Mouse (Mus musculus): ENCODE results near the gene Utf1. TPM values are rescaled to one million over a fixed set of nuclear protein-coding genes. Genes with fewer than 3 reads are reported as not detected.
A peak's percentile ranks its signal among the peaks of the same experiment; 100 is the strongest.

The Utf1 gene
- polyA plus RNA-seq, 1 experiment from 2014 or later, result not detected

DNA sequence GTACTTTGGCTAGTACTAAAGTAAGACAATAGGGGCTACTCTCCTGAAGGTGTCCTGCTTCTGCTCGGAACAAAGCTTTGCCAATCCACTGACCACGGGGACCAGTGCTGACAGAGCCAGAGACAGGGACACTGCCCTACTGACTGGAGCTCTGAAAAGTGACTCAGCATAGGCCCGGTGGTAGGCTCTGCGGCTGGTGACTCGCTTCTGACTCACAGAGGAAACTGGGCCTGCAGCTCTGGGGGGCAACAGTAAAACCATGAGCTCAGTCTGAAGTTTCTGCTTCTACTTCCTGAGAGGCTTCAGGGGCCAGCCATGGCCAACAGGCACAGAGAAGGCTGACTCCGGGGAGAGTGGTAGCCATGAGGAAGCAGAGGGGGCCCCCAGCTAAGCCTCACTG lies 27.8 kb downstream of the Utf1 start:
- no peaks in the 10 kb centered on the region for H3K9me3 ChIP-seq (ENCODE audit: control insufficient read depth, low read length)
- no peak overlapping the region for H3K4me3 ChIP-seq (ENCODE audit: low read depth, low read length)
- no peaks in the 10 kb centered on the region for H3K4me1 ChIP-seq (ENCODE audit: control insufficient read depth, insufficient read depth, low read length)
- H3K4me2 ChIP-seq (ENCODE audit: low read depth, low read length), result no peak overlapping the region
- DNase-seq (ENCODE audit: low spot score), result no peak
- 70% methylated on average over 6 of the region's 6 CpGs for WGBS
- H3K27ac ChIP-seq (replicated peaks; ENCODE audit: low read depth, low read length), result no peak overlapping the region
- no peak for ATAC-seq (ENCODE audit: low read depth)
- no peak overlapping the region for H3K9ac ChIP-seq (ENCODE audit: low read depth, low read length)
- H3K27me3 ChIP-seq (replicated peaks; ENCODE audit: control insufficient read depth, insufficient read depth, low read length), result no peaks in the 10 kb centered on the region
- H3K36me3 ChIP-seq (ENCODE audit: control insufficient read depth, insufficient read depth, low read length), result no peaks in the 10 kb centered on the region

GRCm38 (mm10) chr7:139972923-139973331 lies 29.3 kb downstream of the Utf1 start:
- no peak overlapping the region for H3K4me2 ChIP-seq (ENCODE audit: low read depth, low read length)
- ATAC-seq (ENCODE audit: low read depth), result no peak
- H3K27me3 ChIP-seq (replicated peaks; ENCODE audit: control insufficient read depth, insufficient read depth, low read length), result no peaks in the 10 kb centered on the region

DNA sequence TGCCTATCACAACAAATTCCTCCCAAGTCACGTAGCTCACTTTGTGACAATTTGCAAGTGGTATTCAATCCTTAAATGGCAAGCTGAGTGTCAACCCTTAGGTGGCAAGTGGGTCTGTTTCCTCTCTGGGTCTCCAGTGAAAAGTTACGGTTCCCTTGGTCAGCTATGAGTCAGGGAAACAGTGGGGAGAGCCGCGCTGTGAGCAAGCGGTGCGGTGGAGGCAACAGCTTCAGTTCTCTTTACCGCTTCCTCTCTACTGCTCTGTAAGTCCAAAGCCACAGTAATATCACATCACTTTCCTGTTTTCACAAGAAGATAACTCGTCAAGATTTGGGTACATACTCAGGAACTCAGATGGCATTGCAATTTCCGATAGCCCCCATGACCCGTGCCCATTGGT lies 30.7 kb downstream of the Utf1 start:
- no peaks in the 10 kb centered on the region for H3K27me3 ChIP-seq (replicated peaks; ENCODE audit: control insufficient read depth, insufficient read depth, low read length)
- no peak overlapping the region for H3K4me3 ChIP-seq (ENCODE audit: low read depth, low read length)
- WGBS, result 86% methylated on average over 10 of the region's 10 CpGs
- DNase-seq (ENCODE audit: low spot score) (no peak), ATAC-seq (ENCODE audit: low read depth) (no peak)
- H3K9me3 ChIP-seq (ENCODE audit: control insufficient read depth, low read length), result no peaks in the 10 kb centered on the region
- H3K27ac ChIP-seq (replicated peaks; ENCODE audit: low read depth, low read length), result no peak overlapping the region
- no peaks in the 10 kb centered on the region for H3K36me3 ChIP-seq (ENCODE audit: control insufficient read depth, insufficient read depth, low read length)
- peaks cover 9% of the 10 kb centered on the region for H3K4me1 ChIP-seq (ENCODE audit: control insufficient read depth, insufficient read depth, low read length)
- H3K9ac ChIP-seq (ENCODE audit: low read depth, low read length), result no peak overlapping the region
- no peak overlapping the region for H3K4me2 ChIP-seq (ENCODE audit: low read depth, low read length)

More at GRCm38 (mm10) chr7:139972923-139973331, 29.3 kb downstream of the Utf1 start:
- no peak for DNase-seq (ENCODE audit: low spot score)
- H3K36me3 ChIP-seq (ENCODE audit: control insufficient read depth, insufficient read depth, low read length), result no peaks in the 10 kb centered on the region
- H3K9me3 ChIP-seq (ENCODE audit: control insufficient read depth, low read length), result no peaks in the 10 kb centered on the region
- no peak overlapping the region for H3K9ac ChIP-seq (ENCODE audit: low read depth, low read length)
- no peak overlapping the region for H3K4me3 ChIP-seq (ENCODE audit: low read depth, low read length)
- no peak overlapping the region for H3K27ac ChIP-seq (replicated peaks; ENCODE audit: low read depth, low read length)
- peaks cover under 1% of the 10 kb centered on the region; the same call in 1 of the 2 replicates for H3K4me1 ChIP-seq (ENCODE audit: control insufficient read depth, insufficient read depth, low read length)

GRCm38 (mm10) chr7:139975471-139975870 lies 31.9 kb downstream of the Utf1 start:
- ATAC-seq (ENCODE audit: low read depth) (no peak), DNase-seq (ENCODE audit: low spot score) (no peak)
- Histone ChIP-seq H3K9ac (ENCODE audit: low read depth, low read length) (no peak overlapping the region), H3K27me3 (replicated peaks; ENCODE audit: control insufficient read depth, insufficient read depth, low read length) (no peaks in the 10 kb centered on the region), H3K36me3 (ENCODE audit: control insufficient read depth, insufficient read depth, low read length) (no peaks in the 10 kb centered on the region), H3K4me1 (ENCODE audit: control insufficient read depth, insufficient read depth, low read length) (peaks cover 10% of the 10 kb centered on the region), H3K27ac (replicated peaks; ENCODE audit: low read depth, low read length) (no peak overlapping the region), H3K4me2 (ENCODE audit: low read depth, low read length) (no peak overlapping the region), H3K4me3 (ENCODE audit: low read depth, low read length) (no peak overlapping the region), H3K9me3 (ENCODE audit: control insufficient read depth, low read length) (no peaks in the 10 kb centered on the region)
- 46% methylated on average over 5 of the region's 5 CpGs for WGBS

DNA sequence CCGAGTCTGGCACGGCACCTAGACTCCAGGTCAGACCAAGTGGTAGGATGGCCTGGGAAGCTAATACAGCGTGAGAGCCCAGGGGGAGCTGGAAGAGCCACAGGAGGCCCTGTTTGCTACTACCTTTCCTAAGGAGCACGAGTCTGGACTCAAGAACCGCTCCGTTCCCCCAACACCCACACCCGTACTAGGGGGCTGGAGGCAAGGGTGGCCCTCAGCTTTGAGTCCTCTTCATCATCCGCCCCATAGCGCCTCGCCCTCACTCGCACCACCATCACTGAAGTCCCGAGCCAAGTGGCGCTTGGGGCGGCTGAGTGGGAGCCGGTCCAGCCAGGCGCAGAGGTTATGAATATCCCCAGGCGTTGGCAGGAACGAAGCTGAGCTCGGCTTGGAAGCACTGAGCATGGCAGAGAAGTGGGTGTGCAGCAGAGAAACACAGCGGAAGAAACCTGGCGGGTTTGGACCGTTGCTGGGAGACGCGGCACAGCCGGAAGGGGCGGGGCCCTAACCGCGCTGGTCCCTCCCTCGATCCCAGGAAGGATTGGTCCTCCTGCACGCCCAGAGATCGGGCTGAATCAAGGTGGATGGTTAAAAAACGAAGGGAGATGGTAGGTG lies 34.8 kb downstream of the Utf1 start, which contains the start of gene 6430531B16Rik:
Gene 6430531B16Rik, minus strand, starts transcription at position 478 of the 615 bp plus-strand sequence.
- H3K4me1 ChIP-seq (ENCODE audit: control insufficient read depth, insufficient read depth, low read length), result peaks cover 10% of the 10 kb centered on the region
- H3K4me3 ChIP-seq (ENCODE audit: low read depth, low read length), result peak within 1 kb of the TSS; percentile 55
- H3K9me3 ChIP-seq (ENCODE audit: control insufficient read depth, low read length), result no peaks in the 10 kb centered on the region
- WGBS, result 4% methylated on average over 32 of the region's 32 CpGs
- H3K36me3 ChIP-seq (ENCODE audit: control insufficient read depth, insufficient read depth, low read length), result no peaks in the 10 kb centered on the region
- DNase-seq (ENCODE audit: low spot score) (peak; percentile 89), ATAC-seq (ENCODE audit: low read depth) (peak; percentile 96)
- peak within 1 kb of the TSS; percentile 71 for H3K9ac ChIP-seq (ENCODE audit: low read depth, low read length)
- H3K27me3 ChIP-seq (replicated peaks; ENCODE audit: control insufficient read depth, insufficient read depth, low read length), result no peaks in the 10 kb centered on the region
- H3K27ac ChIP-seq (replicated peaks; ENCODE audit: low read depth, low read length), result no peak within 1 kb of the TSS; the same call in 1 of the 2 replicates
- H3K4me2 ChIP-seq (ENCODE audit: low read depth, low read length), result peak within 1 kb of the TSS; percentile 87

GRCm38 (mm10) chr7:139979011-139979719 lies 35.6 kb downstream of the Utf1 start:
- no peak for ATAC-seq (ENCODE audit: low read depth)
- no peaks in the 10 kb centered on the region for H3K9me3 ChIP-seq (ENCODE audit: control insufficient read depth, low read length)
- H3K27ac ChIP-seq (replicated peaks; ENCODE audit: low read depth, low read length), result no peak overlapping the region
- H3K4me3 ChIP-seq (ENCODE audit: low read depth, low read length), result peak overlapping the region; percentile 55
- no peak for DNase-seq (ENCODE audit: low spot score)
- no peaks in the 10 kb centered on the region for H3K36me3 ChIP-seq (ENCODE audit: control insufficient read depth, insufficient read depth, low read length)
- peaks cover 10% of the 10 kb centered on the region for H3K4me1 ChIP-seq (ENCODE audit: control insufficient read depth, insufficient read depth, low read length)
- 40% methylated on average over 13 of the region's 13 CpGs for WGBS
- H3K27me3 ChIP-seq (replicated peaks; ENCODE audit: control insufficient read depth, insufficient read depth, low read length), result no peaks in the 10 kb centered on the region
- H3K4me2 ChIP-seq (ENCODE audit: low read depth, low read length), result peak overlapping the region; percentile 87
- H3K9ac ChIP-seq (ENCODE audit: low read depth, low read length), result peak overlapping the region; percentile 71

GRCm38 (mm10) chr7:139980778-139981177 lies 37.2 kb downstream of the Utf1 start:
- no peak overlapping the region for H3K9ac ChIP-seq (ENCODE audit: low read depth, low read length)
- H3K4me2 ChIP-seq (ENCODE audit: low read depth, low read length), result no peak overlapping the region
- no peaks in the 10 kb centered on the region for H3K9me3 ChIP-seq (ENCODE audit: control insufficient read depth, low read length)
- DNase-seq (ENCODE audit: low spot score) (no peak), ATAC-seq (ENCODE audit: low read depth) (no peak)
- WGBS, result 45% methylated on average over 3 of the region's 3 CpGs
- no peak overlapping the region for H3K27ac ChIP-seq (replicated peaks; ENCODE audit: low read depth, low read length)
- H3K4me1 ChIP-seq (ENCODE audit: control insufficient read depth, insufficient read depth, low read length), result peaks cover 10% of the 10 kb centered on the region
- H3K4me3 ChIP-seq (ENCODE audit: low read depth, low read length), result no peak overlapping the region
- no peaks in the 10 kb centered on the region for H3K36me3 ChIP-seq (ENCODE audit: control insufficient read depth, insufficient read depth, low read length)
- H3K27me3 ChIP-seq (replicated peaks; ENCODE audit: control insufficient read depth, insufficient read depth, low read length), result no peaks in the 10 kb centered on the region

DNA sequence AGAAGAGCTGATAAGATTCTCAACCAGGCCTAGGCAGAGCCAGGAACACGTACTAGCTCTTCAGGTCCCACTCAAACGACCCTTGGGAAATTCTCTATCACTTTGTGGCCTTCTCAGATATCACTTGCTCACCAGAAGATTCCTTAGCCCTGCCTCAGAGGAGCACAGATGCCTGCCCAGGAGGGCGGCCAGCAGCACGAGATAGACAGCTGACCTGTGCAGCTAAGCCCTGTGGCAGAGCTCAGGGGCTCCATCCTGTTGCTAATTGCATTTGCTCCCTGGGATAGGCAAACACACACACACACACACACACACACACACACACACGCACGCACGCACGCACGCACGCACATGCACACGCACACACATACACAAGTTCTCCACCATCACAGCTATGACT lies 38.5 kb downstream of the Utf1 start:
- Histone ChIP-seq H3K36me3 (ENCODE audit: control insufficient read depth, insufficient read depth, low read length) (0 out of 2 replicates have a peak, but pooled peaks cover 5% of the 10 kb centered on the region), H3K27ac (replicated peaks; ENCODE audit: low read depth, low read length) (no peak overlapping the region), H3K4me3 (ENCODE audit: low read depth, low read length) (no peak overlapping the region), H3K9ac (ENCODE audit: low read depth, low read length) (no peak overlapping the region), H3K4me1 (ENCODE audit: control insufficient read depth, insufficient read depth, low read length) (peaks cover 10% of the 10 kb centered on the region), H3K27me3 (replicated peaks; ENCODE audit: control insufficient read depth, insufficient read depth, low read length) (no peaks in the 10 kb centered on the region), H3K9me3 (ENCODE audit: control insufficient read depth, low read length) (no peaks in the 10 kb centered on the region), H3K4me2 (ENCODE audit: low read depth, low read length) (no peak overlapping the region)
- no peak for DNase-seq (ENCODE audit: low spot score)
- no peak for ATAC-seq (ENCODE audit: low read depth)
- 89% methylated on average over 11 of the region's 11 CpGs for WGBS

Data from embryonic facial prominence, embryonic 14.5 days (tissue).